Mouse (Mus musculus) adrenal gland, adult 10 weeks (tissue): Measurements from ENCODE around the gene Mup16. TPM values are rescaled to one million over a fixed set of nuclear protein-coding genes. Genes with fewer than 3 reads are reported as not detected.

Experiments
- polyA plus RNA-seq: library from polyadenylated mRNA; stranded (reverse); fragments of 350-450 nt; fragmentation: Illumina TruSeq; extraction: RNeasy Lipid Tissue Mini Kit (QIAGEN cat#74804); gene quantifications from one replicate; pipeline ENCODE4 v1.2.3, GENCODE M21; 2014; ENCODE audit warnings: low read depth, low replicate concordance

The Mup16 gene
- polyA plus RNA-seq, result not detected

GRCm38 (mm10) chr4:61519431-61519830 is at the start of gene Mup16:
Mup16 (minus strand) TSS chr4:61519531.

Other genes starting within 250 kb of the Mup16 start
- 7.8 TPM for gene Mup14, start 215.5 kb downstream of the Mup16 start, polyA plus RNA-seq
- not detected for gene Mup15, start 79.8 kb downstream of the Mup16 start, polyA plus RNA-seq
- gene Mup17, start 76.3 kb upstream of the Mup16 start, polyA plus RNA-seq, result not detected
- not detected for gene Mup18, start 154.6 kb upstream of the Mup16 start, polyA plus RNA-seq